Mouse (Mus musculus): ENCODE data around the gene Nsun6.

Nsun6 gene

GRCm38 (mm10) chr2:15054945-15055637 lies at the start of gene Nsun6:
Gene Nsun6 (minus strand): TSS chr2:15055069.
- DNase-seq: peak; percentile 95

GRCm38 (mm10) chr2:15104386-15104785 lies 49.5 kb upstream of the Nsun6 start:
- DNase-seq: no peak

- DNase-seq: no peak
Measured at GRCm38 (mm10) chr2:15096514-15097090, 41.7 kb upstream of the Nsun6 start.

DNA sequence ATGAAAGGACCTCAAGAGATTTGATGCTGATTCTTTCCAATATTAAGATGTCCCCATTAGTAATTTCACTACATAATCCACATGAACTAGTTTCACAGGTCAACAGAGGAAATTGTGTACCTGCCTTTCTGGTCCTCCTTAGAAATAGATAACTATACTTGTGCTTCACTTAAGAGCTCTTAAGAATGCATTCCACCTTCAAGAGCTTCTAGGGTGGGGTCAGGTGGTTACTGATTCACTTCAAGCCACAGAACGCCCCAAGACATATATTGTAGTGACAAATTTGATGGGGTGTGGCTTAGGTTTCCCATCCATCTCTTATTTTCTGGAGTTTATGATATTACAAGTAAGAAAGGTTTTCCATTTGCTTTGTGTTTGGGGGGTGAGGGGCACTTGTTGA lies 32.4 kb upstream of the Nsun6 start:
- DNase-seq: no peak

DNA sequence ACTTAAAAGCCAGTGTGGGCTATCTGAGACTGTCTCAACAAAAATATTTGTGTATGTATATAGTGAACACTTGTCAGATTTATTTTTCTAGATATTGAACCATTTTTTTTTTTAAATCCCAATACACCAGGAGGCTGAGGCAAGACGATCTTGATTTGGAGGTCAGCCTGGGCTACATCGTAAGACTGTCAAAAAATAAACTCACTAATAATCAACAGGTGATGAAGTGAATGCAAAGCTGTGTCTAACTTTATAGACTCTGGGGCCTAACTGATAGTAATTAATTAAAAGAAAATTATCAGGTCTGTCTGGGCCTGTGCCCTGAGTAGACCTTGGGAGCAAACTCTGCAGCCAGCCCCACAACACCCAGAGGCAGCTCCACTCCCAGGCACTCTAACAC lies 28.8 kb upstream of the Nsun6 start:
- DNase-seq: no peak

- no peak for DNase-seq
Measured at GRCm38 (mm10) chr2:15067091-15067490, 12.2 kb upstream of the Nsun6 start.

- DNase-seq: peak; percentile 16
Measured at GRCm38 (mm10) chr2:15065447-15065846, 10.6 kb upstream of the Nsun6 start.

DNA sequence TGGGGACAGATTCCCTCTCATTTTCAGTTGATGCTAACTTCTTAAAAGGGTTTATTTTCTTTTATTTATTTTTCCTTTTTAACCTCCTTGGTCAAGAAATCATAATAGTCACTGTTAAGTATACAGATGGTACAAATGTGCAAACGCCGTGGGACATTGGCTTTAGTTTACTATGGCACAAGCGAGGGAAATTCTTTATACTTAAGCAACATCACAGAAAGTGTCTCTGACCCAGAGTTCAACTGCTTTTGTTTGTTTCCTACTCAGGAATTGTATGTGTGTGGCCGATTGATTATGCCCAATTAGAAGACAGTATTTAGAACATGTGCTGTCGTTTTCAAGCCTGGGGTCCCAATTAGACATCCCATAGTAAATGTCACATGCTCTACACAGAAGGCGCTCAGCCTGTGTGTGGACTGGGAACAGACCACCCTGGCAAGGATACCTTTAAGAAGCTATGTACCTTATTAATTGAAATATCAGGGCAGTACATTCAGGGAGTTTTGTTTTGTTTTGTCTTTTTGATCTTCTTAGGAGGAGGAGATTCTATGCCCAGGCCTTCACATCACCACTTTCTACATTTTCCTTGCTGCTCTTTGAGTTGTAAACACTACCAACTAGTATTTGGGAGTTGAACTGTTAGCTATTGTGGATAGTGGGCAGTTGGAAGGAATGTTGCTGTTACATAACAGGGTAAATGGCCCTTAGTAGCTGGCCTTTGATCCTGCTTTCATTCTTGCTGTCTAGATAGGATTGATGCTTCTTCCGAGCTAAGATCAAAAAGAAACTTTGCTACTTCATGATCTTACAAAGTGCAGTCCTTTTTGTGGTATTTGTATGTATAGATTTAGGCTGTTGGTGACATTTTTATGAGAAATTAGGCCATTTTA lies 9.8 kb upstream of the Nsun6 start:
- no peak for DNase-seq

DNA sequence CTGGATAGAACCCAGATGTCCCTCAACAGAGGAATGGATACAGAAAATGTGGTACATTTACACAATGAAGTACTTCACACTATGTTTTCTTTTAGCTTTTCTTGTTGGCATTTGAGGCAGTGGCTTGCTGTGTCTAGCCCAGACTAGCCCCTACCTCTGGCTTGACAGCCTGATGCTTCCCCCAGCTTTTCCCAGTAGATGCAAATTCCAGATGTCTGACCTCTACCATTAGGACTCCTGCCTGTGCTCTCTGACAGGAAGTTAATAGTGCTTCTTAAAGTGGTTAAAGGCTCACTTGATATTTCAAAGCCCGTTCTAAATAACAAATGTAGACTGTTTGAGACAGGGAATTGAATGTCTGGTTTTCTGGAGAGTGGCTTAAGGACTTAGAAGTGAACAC lies 8.9 kb upstream of the Nsun6 start:
- DNase-seq: no peak

GRCm38 (mm10) chr2:15060856-15061255 lies 6.0 kb upstream of the Nsun6 start:
- DNase-seq: no peak

GRCm38 (mm10) chr2:15058227-15058626 lies 3.4 kb upstream of the Nsun6 start:
- no peak for DNase-seq

DNA sequence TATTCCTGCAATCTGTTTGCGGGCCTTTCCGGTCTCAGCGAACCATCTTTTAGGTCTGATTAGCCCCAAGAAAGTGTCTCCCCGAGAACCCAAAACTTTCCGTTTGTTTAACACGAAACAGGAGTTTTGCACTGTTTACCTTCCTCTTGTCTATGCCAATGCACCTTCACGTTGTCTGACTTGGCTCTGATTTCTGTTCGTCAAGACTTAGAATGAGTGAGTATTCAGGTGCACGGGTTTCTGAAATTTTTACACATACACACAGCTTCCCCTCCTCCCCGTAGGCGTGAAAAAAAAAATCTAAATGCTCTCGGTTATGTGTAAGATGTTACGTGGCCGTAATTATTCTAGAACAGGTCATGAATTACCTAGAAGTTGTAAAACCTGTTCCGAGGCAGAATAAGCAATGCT lies 877 bp upstream of the Nsun6 start:
- DNase-seq: no peak

- DNase-seq: no peak
Measured at GRCm38 (mm10) chr2:15054496-15054895, 373 bp downstream of the Nsun6 start.

DNA sequence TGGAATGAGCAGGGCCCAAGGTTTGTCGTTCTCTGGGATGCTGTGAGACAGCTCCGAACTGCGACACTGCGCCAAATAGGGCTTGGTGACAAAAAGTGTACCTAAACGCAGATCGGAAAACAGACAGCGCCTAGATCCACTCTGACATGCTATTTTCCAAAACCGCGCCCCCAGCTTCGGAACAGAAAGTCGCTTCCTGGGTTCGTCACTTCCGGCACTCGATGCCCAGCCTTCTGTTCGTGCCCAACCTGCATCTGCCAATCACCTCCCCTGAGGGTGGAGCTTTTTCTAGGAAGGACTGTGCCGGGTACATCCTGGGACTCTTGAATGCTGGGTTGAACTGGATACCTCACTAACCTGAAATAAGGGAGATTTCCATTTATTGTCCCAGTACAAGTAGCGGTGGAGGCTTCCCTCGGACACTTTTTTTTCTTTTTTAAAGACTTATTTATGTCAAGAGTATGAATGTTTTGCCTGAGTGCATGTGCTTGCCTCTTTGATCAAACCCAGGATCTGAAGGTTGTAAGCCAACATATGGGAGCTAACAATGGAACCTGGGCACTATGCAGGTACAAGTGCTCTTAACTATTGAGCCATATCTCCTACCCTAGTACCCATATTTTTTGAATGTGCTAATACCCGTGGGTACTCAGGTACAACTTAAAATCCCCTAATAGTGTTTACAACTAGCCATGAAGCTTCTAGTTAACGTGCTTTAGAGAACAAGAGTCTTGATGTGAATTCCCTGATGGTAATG lies 5.6 kb downstream of the Nsun6 start, which contains the start of gene Arl5b:
Gene Arl5b, plus strand, starts transcription at position 279 of the 757 bp plus-strand sequence.
- peak; percentile 90 for DNase-seq

DNA sequence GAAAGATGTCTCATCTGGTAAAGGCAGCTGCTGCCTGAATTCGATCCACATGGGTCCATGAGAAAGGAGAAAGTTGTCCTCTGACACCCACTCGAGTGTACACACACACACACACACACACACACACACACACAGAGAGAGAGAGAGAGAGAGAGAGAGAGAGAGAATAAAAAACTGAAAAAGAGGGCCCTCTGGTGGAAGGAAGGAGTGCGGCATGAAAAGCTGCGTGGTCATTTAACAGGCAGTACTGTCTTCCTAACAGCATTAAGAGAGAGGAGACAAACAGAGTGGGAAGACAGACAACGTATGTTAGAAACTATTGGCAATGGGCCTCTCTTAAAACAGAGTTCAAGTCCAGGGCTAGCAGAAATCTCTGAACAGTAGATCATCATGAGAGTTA lies 14.5 kb downstream of the Nsun6 start:
- no peak for DNase-seq

DNA sequence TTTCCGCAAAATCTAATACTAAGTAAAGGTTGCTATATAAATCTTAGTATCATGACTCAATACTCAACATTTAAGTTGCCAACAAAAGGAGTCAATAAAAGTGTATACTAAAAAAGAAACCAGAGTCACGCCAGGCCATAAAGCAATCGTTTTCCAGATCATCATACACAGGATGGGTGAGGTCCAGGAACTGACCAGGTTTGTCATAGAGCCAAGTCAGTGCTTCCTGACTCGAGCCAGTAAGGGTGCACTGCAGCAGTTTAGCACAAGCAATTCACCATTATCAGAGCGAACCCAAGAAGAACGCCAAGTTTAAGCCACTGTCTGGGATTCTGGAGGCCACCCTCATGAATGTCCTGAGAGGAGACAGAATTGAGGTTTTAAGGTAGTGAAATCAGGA lies 16.2 kb downstream of the Nsun6 start:
- DNase-seq: no peak

DNA sequence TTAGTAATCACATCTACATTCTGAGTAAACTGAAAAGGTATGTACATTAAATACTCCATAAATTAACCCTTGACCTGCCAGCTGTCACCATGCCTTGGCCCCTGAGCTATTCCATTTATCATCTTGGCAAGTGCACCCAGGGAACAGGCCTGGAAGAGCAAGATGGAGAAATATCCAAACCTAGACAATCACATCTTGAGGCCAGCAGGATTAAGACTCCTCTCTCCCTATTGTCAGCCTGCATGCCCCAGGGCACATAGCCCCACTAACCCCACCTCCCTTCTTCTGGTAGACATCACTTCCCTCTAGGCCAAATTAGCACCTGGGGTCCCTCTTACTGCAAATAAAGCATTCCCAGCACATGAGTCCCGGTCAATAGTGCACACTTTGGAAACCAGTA lies 27.1 kb downstream of the Nsun6 start:
- no peak for DNase-seq

GRCm38 (mm10) chr2:15026817-15027216 lies 28.1 kb downstream of the Nsun6 start:
- no peak for DNase-seq

GRCm38 (mm10) chr2:15008072-15008471 lies 46.8 kb downstream of the Nsun6 start:
- DNase-seq: no peak

DNA sequence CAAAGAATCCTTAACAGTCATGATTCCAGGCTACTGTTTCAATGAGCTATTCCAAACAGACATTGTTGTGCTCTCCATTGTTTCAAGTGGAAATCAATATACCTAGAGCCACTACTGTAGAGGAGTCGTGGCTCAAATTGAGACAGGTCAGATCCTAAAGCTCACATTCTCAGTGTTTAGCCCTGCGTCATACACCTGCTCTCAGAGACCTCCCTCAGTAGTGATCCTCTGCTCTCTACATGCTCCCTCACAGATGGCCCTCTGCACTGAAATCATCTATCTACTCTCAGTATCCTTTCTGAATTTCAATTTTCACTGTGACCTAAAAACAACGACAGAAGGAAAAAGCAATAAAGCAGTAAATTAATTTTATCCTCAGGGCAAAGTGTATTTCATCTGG lies 47.3 kb downstream of the Nsun6 start:
- no peak for DNase-seq

DNA sequence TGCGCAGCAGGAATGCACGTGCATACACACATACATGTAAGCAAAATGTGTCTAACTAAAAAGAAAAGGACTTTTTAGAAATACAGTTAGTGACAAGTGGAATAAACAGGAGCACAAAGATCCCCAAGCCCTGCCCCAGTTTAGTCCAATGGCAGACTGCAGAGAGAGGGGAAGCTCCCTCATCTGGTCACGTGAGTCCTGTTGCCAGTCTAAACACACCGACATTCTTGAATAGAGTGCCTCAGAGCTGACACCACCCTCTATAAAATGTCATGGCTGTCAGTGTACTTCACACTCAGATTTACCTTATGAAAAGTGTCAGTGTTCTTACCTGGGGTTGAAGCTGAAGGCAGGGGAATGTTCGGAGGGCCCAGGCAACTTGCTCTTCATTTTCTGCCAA lies 57.0 kb downstream of the Nsun6 start:
- no peak for DNase-seq

DNA sequence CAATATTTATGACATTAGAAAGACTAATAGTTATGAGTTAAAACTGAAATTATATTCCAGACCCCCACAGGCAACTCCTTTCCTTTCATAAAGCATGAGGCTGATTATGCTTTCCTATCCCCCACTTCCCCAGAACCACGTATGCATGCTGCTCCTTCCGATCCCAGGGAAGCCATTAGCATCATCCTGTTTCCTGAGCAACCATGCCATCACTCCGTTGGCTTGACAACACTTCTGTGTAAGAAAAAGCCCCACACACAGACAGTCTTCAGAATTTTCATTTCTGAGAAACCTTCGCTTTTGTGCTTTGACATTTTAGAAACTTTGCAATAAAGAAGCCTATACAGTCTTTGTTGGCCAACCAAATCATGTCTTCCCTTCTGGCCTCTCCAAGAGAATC lies 58.8 kb downstream of the Nsun6 start:
- DNase-seq: no peak

- DNase-seq: no peak
Measured at GRCm38 (mm10) chr2:14992531-14992930, 62.3 kb downstream of the Nsun6 start.
